Mouse (Mus musculus) liver, postnatal 0 days (tissue): ENCODE results near the gene Rnf223. TPM values are rescaled to one million over a fixed set of nuclear protein-coding genes. Genes with fewer than 3 reads are reported as not detected.
"Not testable (repeated sequence)": the region's sequence is repeated elsewhere in the genome, so short reads cannot be mapped to it uniquely, and the experiment has no call there.

Source experiments
- ATAC-seq: fragments of 200-750 bp; cut with Nextera tagmentation; 2 replicates; pipeline ENCODE4 v1.8.0; 2017; ENCODE audit warnings: mild to moderate bottlenecking, moderate library complexity
- DNase-seq: peaks from one replicate; pipeline ENCODE4 v3.0.0-alpha.2; 2016
- H3K27ac ChIP-seq: fragments of 300-500 bp; sonication (generic); 2 replicates; pipeline ENCODE4 v1.5.1; 2014; ENCODE audit warnings: antibody characterized with exemption, moderate library complexity, mild to moderate bottlenecking, low read depth
- H3K27me3 ChIP-seq: fragments of 300-500 bp; sonication (generic); 2 replicates; pipeline ENCODE4 v1.6.1; 2014; ENCODE audit warnings: low read length, control low read depth, mixed read lengths; ENCODE audit not compliant: insufficient read depth
- H3K36me3 ChIP-seq: fragments of 300-500 bp; sonication (generic); replicated peaks from 2 replicates; pipeline ENCODE4 v1.6.1; 2014; ENCODE audit warnings: mild to moderate bottlenecking, control low read depth, low read length, moderate library complexity, mixed read lengths; ENCODE audit not compliant: insufficient read depth
- H3K4me1 ChIP-seq: fragments of 300-500 bp; sonication (generic); 2 replicates; pipeline ENCODE4 v1.6.1; 2014; ENCODE audit warnings: antibody characterized with exemption, mild to moderate bottlenecking, control low read depth; ENCODE audit not compliant: insufficient read depth
- H3K4me2 ChIP-seq: fragments of 300-500 bp; sonication (generic); 2 replicates; pipeline ENCODE4 v1.6.1; 2014; ENCODE audit warnings: low read depth, mild to moderate bottlenecking, low read length, moderate library complexity, mixed read lengths
- H3K4me3 ChIP-seq: fragments of 300-500 bp; sonication (generic); 2 replicates; pipeline ENCODE4 v1.5.1; 2014; ENCODE audit warnings: low read depth, low read length
- H3K9ac ChIP-seq: fragments of 300-500 bp; sonication (generic); replicated peaks from 2 replicates; pipeline ENCODE4 v1.6.1; 2014; ENCODE audit warnings: mild to moderate bottlenecking, moderate library complexity
- H3K9me3 ChIP-seq: fragments of 300-500 bp; sonication (generic); 2 replicates; pipeline ENCODE4 v1.6.1; 2016; ENCODE audit warnings: mild to moderate bottlenecking, control low read depth, low read length, mixed read lengths
- CTCF ChIP-seq: sonication (generic); IDR thresholded peaks from 2 replicates; pipeline ENCODE4 v1.5.1; 2016; ENCODE audit warnings: antibody characterized with exemption, low read depth
- EP300 ChIP-seq: IDR thresholded peaks from 2 replicates; pipeline ENCODE4 v1.6.1; 2016; ENCODE audit warnings: antibody characterized with exemption, low read depth, mild to moderate bottlenecking
- WGBS: fragments of 180-500 bp; shearing (Covaris S2); extraction: QIAGEN DNeasy Blood & Tissue Kit; methylation state at CpG from one replicate; pipeline ENCODE4 v1.1.7; 2014; ENCODE audit not compliant: insufficient replicate concordance; 5-methylcytosine and 5-hydroxymethylcytosine counted together
- polyA plus RNA-seq: library from polyadenylated mRNA; unstranded; fragments of >200 nt; fragmentation: Nextera tagmentation; extraction: Ambion mirVana; gene quantifications from 2 replicates; pipeline ENCODE4 v1.2.1, GENCODE M21; 2015

Rnf223 gene
- polyA plus RNA-seq, 1 experiment from 2014 or later = 0.06 TPM

GRCm38 (mm10) chr4:156133943-156134605, 3.8 kb downstream of the Rnf223 start:
- WGBS = 67% methylated on average over 12 of the region's 12 CpGs
- Histone ChIP-seq H3K9me3 (no peaks in the 10 kb centered on the region), H3K36me3 (no peaks in the 10 kb centered on the region), H3K4me1 (no peaks in the 10 kb centered on the region), H3K4me2 (no peak overlapping the region), H3K27ac (no peak overlapping the region), H3K9ac (no peak overlapping the region), H3K27me3 (no peaks in the 10 kb centered on the region), H3K4me3 (no peak overlapping the region)
- TF ChIP-seq CTCF (no peak), EP300 (no peak)
- DNase-seq = no peak
- no peak for ATAC-seq

- ATAC-seq (no peak), DNase-seq (no peak)
- Histone ChIP-seq H3K4me2 (no peak overlapping the region), H3K9me3 (0 out of 2 replicates have a peak, but pooled peaks cover 3% of the 10 kb centered on the region), H3K27me3 (no peaks in the 10 kb centered on the region), H3K9ac (no peak overlapping the region), H3K36me3 (no peaks in the 10 kb centered on the region), H3K4me1 (no peaks in the 10 kb centered on the region), H3K4me3 (no peak overlapping the region), H3K27ac (no peak overlapping the region)
- 87% methylated on average over 13 of the region's 13 CpGs for WGBS
- TF ChIP-seq EP300 (no peak), CTCF (no peak)
Measured at GRCm38 (mm10) chr4:156135112-156135511, 4.8 kb downstream of the Rnf223 start.

- TF ChIP-seq EP300 (no peak), CTCF (peak; percentile 14; the same call in 1 of the 2 replicates)
- H3K9me3 ChIP-seq = 0 out of 2 replicates have a peak, but pooled peaks cover 3% of the 10 kb centered on the region
- no peaks in the 10 kb centered on the region for H3K36me3 ChIP-seq
- no peaks in the 10 kb centered on the region for H3K27me3 ChIP-seq
- 91% methylated on average over 14 of the region's 14 CpGs for WGBS
- H3K9ac ChIP-seq = no peak overlapping the region
- H3K27ac ChIP-seq = no peak overlapping the region
- no peak overlapping the region for H3K4me2 ChIP-seq
- H3K4me1 ChIP-seq = no peaks in the 10 kb centered on the region
- ATAC-seq (no peak), DNase-seq (no peak)
- H3K4me3 ChIP-seq = no peak overlapping the region
Measured at GRCm38 (mm10) chr4:156135801-156136200, 5.5 kb downstream of the Rnf223 start.

GRCm38 (mm10) chr4:156136285-156137100, 6.2 kb downstream of the Rnf223 start:
- Histone ChIP-seq H3K9me3 (0 out of 2 replicates have a peak, but pooled peaks cover 3% of the 10 kb centered on the region), H3K27ac (no peak overlapping the region), H3K27me3 (no peaks in the 10 kb centered on the region), H3K36me3 (no peaks in the 10 kb centered on the region), H3K4me1 (no peaks in the 10 kb centered on the region), H3K9ac (no peak overlapping the region), H3K4me2 (no peak overlapping the region), H3K4me3 (no peak overlapping the region)
- no peak for TF ChIP-seq CTCF
- TF ChIP-seq EP300 = no peak
- DNase-seq = no peak
- WGBS = 89% methylated on average over 30 of the region's 30 CpGs
- ATAC-seq = no peak

- not testable (repeated sequence) for H3K4me2 ChIP-seq, H3K9ac ChIP-seq, H3K27me3 ChIP-seq, H3K9me3 ChIP-seq, H3K36me3 ChIP-seq, DNase-seq, H3K4me3 ChIP-seq, H3K4me1 ChIP-seq
- ATAC-seq = peak; percentile 80
- peak overlapping the region; percentile 34; the same call in 1 of the 2 replicates for H3K27ac ChIP-seq
- peak; percentile 27; the same call in 1 of the 2 replicates for TF ChIP-seq EP300
- WGBS = 57% methylated on average over 10 of the region's 10 CpGs
Measured at GRCm38 (mm10) chr4:156150887-156151286, 20.6 kb downstream of the Rnf223 start.

- Histone ChIP-seq H3K4me3 (no peak overlapping the region), H3K36me3 (no peaks in the 10 kb centered on the region), H3K4me1 (no peaks in the 10 kb centered on the region), H3K9ac (no peak overlapping the region), H3K27me3 (no peaks in the 10 kb centered on the region), H3K9me3 (peaks cover 4% of the 10 kb centered on the region; the same call in 1 of the 2 replicates), H3K4me2 (no peak overlapping the region), H3K27ac (no peak overlapping the region)
- DNase-seq = no peak
- 97% methylated on average over 3 of the region's 3 CpGs for WGBS
- no peak for ATAC-seq
- TF ChIP-seq CTCF (no peak), EP300 (no peak)
Measured at GRCm38 (mm10) chr4:156154771-156155170, 24.5 kb downstream of the Rnf223 start.
